Mouse (Mus musculus) intestine, embryonic 16.5 days (tissue): ENCODE results near the gene Ank3. TPM values are rescaled to one million over a fixed set of nuclear protein-coding genes. Genes with fewer than 3 reads are reported as not detected.

Experiments
- ATAC-seq: fragments of 200-750 bp; cut with Nextera tagmentation; 2 replicates; pipeline ENCODE4 v1.8.0; 2017; ENCODE audit warnings: moderate TSS enrichment, moderate library complexity
- H3K27ac ChIP-seq: fragments of 300-500 bp; sonication (generic); 2 replicates; pipeline ENCODE4 v1.5.1; 2014; ENCODE audit warnings: mild to moderate bottlenecking, low read length
- H3K27me3 ChIP-seq: fragments of 300-500 bp; sonication (generic); replicated peaks from 2 replicates; pipeline ENCODE4 v1.6.1; 2014; ENCODE audit warnings: low read length, control low read depth, mixed read lengths; ENCODE audit not compliant: control insufficient read depth, insufficient read depth
- H3K36me3 ChIP-seq: fragments of 300-500 bp; sonication (generic); 2 replicates; pipeline ENCODE4 v1.6.1; 2014; ENCODE audit warnings: low read length, control low read depth; ENCODE audit not compliant: control insufficient read depth, insufficient read depth
- H3K4me1 ChIP-seq: fragments of 300-500 bp; sonication (generic); 2 replicates; pipeline ENCODE4 v1.6.1; 2014; ENCODE audit warnings: low read length, control low read depth, mixed read lengths; ENCODE audit not compliant: control insufficient read depth, insufficient read depth
- H3K4me2 ChIP-seq: fragments of 300-500 bp; sonication (generic); 2 replicates; pipeline ENCODE4 v1.6.1; 2014; ENCODE audit warnings: low read depth, low read length, control low read depth
- H3K4me3 ChIP-seq: fragments of 300-500 bp; sonication (generic); 2 replicates; pipeline ENCODE4 v1.5.1; 2014; ENCODE audit warnings: mild to moderate bottlenecking, low read length
- H3K9ac ChIP-seq: fragments of 300-500 bp; sonication (generic); 2 replicates; pipeline ENCODE4 v1.6.1; 2014; ENCODE audit warnings: low read depth, low read length
- H3K9me3 ChIP-seq: fragments of 300-500 bp; sonication (generic); 2 replicates; pipeline ENCODE4 v1.6.1; 2016; ENCODE audit warnings: low read length, control low read depth; ENCODE audit not compliant: control insufficient read depth
- WGBS: fragments of 180-500 bp; shearing (Covaris S2); extraction: QIAGEN DNeasy Blood & Tissue Kit; methylation state at CpG from one replicate; pipeline ENCODE4 v1.1.7; 2014; 5-methylcytosine and 5-hydroxymethylcytosine counted together
- polyA plus RNA-seq: library from polyadenylated mRNA; unstranded; fragments of >200 nt; fragmentation: Nextera tagmentation; extraction: Ambion mirVana; gene quantifications from 2 replicates; pipeline ENCODE4 v1.2.1, GENCODE M21; 2015

Ank3 gene
- polyA plus RNA-seq, 1 experiment from 2014 or later, result 21.7 TPM

GRCm38 (mm10) chr10:69453531-69453930 is 55.0 kb downstream of the Ank3 start:
- H3K4me1 ChIP-seq, result peaks cover 4% of the 10 kb centered on the region; the same call in 1 of the 2 replicates
- H3K9ac ChIP-seq, result no peak overlapping the region
- H3K9me3 ChIP-seq, result no peaks in the 10 kb centered on the region
- no peak for ATAC-seq
- no peak overlapping the region for H3K4me3 ChIP-seq
- 88% methylated on average over 6 of the region's 6 CpGs for WGBS
- H3K36me3 ChIP-seq, result no peaks in the 10 kb centered on the region
- no peak overlapping the region for H3K4me2 ChIP-seq
- no peaks in the 10 kb centered on the region for H3K27me3 ChIP-seq
- no peak overlapping the region for H3K27ac ChIP-seq

GRCm38 (mm10) chr10:69454480-69454879 is 55.9 kb downstream of the Ank3 start:
- H3K36me3 ChIP-seq, result no peaks in the 10 kb centered on the region
- no peak overlapping the region for H3K27ac ChIP-seq
- WGBS, result 70% methylated on average over 7 of the region's 7 CpGs
- no peak overlapping the region for H3K4me2 ChIP-seq
- ATAC-seq, result no peak
- no peaks in the 10 kb centered on the region for H3K27me3 ChIP-seq
- no peaks in the 10 kb centered on the region for H3K9me3 ChIP-seq
- H3K9ac ChIP-seq, result no peak overlapping the region
- peaks cover 4% of the 10 kb centered on the region; the same call in 1 of the 2 replicates for H3K4me1 ChIP-seq
- no peak overlapping the region for H3K4me3 ChIP-seq

GRCm38 (mm10) chr10:69464826-69465225 is 66.3 kb downstream of the Ank3 start:
- Histone ChIP-seq H3K4me3 (no peak overlapping the region), H3K4me1 (no peaks in the 10 kb centered on the region), H3K4me2 (no peak overlapping the region), H3K9ac (no peak overlapping the region), H3K9me3 (no peaks in the 10 kb centered on the region), H3K27ac (no peak overlapping the region), H3K36me3 (no peaks in the 10 kb centered on the region), H3K27me3 (no peaks in the 10 kb centered on the region)
- ATAC-seq, result no peak
- WGBS, result 47% methylated on average over 4 of the region's 4 CpGs

GRCm38 (mm10) chr10:69465558-69466200 is 67.1 kb downstream of the Ank3 start:
- Histone ChIP-seq H3K9ac (no peak overlapping the region), H3K4me2 (no peak overlapping the region), H3K4me3 (no peak overlapping the region), H3K9me3 (no peaks in the 10 kb centered on the region), H3K27me3 (no peaks in the 10 kb centered on the region), H3K4me1 (no peaks in the 10 kb centered on the region), H3K27ac (no peak overlapping the region), H3K36me3 (no peaks in the 10 kb centered on the region)
- 67% methylated on average over 11 of the region's 11 CpGs for WGBS
- ATAC-seq, result no peak

- H3K36me3 ChIP-seq, result no peaks in the 10 kb centered on the region
- no peak overlapping the region for H3K9ac ChIP-seq
- H3K4me3 ChIP-seq, result no peak overlapping the region
- H3K4me2 ChIP-seq, result no peak overlapping the region
- no peaks in the 10 kb centered on the region for H3K9me3 ChIP-seq
- H3K27me3 ChIP-seq, result no peaks in the 10 kb centered on the region
- no peaks in the 10 kb centered on the region for H3K4me1 ChIP-seq
- ATAC-seq, result no peak
- 70% methylated on average over 2 of the region's 2 CpGs for WGBS
- H3K27ac ChIP-seq, result no peak overlapping the region
Observed at GRCm38 (mm10) chr10:69466201-69466585, 67.6 kb downstream of the Ank3 start.

DNA sequence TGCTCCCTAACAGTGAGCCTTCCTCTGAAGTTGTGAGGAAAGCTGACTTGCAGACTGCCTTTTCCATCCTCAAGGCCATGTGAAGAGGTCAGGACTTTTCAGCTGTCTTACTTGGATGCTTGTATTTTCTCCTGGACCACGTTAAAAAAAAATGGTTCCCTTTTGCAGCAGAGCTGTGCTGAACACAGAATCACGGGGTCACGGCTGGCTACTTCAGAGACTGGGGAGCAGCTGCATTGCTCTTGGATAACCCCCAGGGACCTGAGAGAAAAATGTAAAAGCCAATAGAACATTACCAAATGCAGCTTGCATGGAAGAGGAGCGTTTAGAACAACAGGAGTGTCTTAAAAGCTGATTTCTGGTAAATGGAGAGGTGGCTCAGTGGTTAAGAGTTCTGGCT is 68.0 kb downstream of the Ank3 start:
- no peak overlapping the region for H3K27ac ChIP-seq
- H3K9me3 ChIP-seq, result no peaks in the 10 kb centered on the region
- H3K4me2 ChIP-seq, result no peak overlapping the region
- no peaks in the 10 kb centered on the region for H3K4me1 ChIP-seq
- 61% methylated on average over 4 of the region's 4 CpGs for WGBS
- no peak overlapping the region for H3K4me3 ChIP-seq
- no peaks in the 10 kb centered on the region for H3K27me3 ChIP-seq
- no peak overlapping the region for H3K9ac ChIP-seq
- H3K36me3 ChIP-seq, result no peaks in the 10 kb centered on the region
- ATAC-seq, result no peak

- H3K27me3 ChIP-seq, result no peaks in the 10 kb centered on the region
- ATAC-seq, result no peak
- H3K27ac ChIP-seq, result no peak overlapping the region
- no peak overlapping the region for H3K4me2 ChIP-seq
- no peaks in the 10 kb centered on the region for H3K9me3 ChIP-seq
- WGBS, result 72% methylated on average over 2 of the region's 2 CpGs
- H3K4me3 ChIP-seq, result no peak overlapping the region
- no peaks in the 10 kb centered on the region for H3K4me1 ChIP-seq
- no peak overlapping the region for H3K9ac ChIP-seq
- no peaks in the 10 kb centered on the region for H3K36me3 ChIP-seq
Observed at GRCm38 (mm10) chr10:69467182-69467581, 68.6 kb downstream of the Ank3 start.

- ATAC-seq, result no peak
- Histone ChIP-seq H3K36me3 (no peaks in the 10 kb centered on the region), H3K27me3 (no peaks in the 10 kb centered on the region), H3K9ac (no peak overlapping the region), H3K4me3 (no peak overlapping the region), H3K27ac (no peak overlapping the region), H3K4me1 (no peaks in the 10 kb centered on the region), H3K9me3 (no peaks in the 10 kb centered on the region), H3K4me2 (no peak overlapping the region)
- WGBS, result 77% methylated on average over 4 of the region's 4 CpGs
Observed at GRCm38 (mm10) chr10:69471841-69472240, 73.3 kb downstream of the Ank3 start.

GRCm38 (mm10) chr10:69476871-69477270 is 78.3 kb downstream of the Ank3 start:
- Histone ChIP-seq H3K9me3 (no peaks in the 10 kb centered on the region), H3K4me2 (no peak overlapping the region), H3K4me1 (no peaks in the 10 kb centered on the region), H3K27me3 (no peaks in the 10 kb centered on the region), H3K27ac (no peak overlapping the region), H3K4me3 (no peak overlapping the region), H3K9ac (no peak overlapping the region), H3K36me3 (no peaks in the 10 kb centered on the region)
- 33% methylated on average over 1 of the region's 1 CpGs for WGBS
- ATAC-seq, result no peak

GRCm38 (mm10) chr10:69477656-69478055 is 79.1 kb downstream of the Ank3 start:
- H3K27ac ChIP-seq, result no peak overlapping the region
- H3K27me3 ChIP-seq, result no peaks in the 10 kb centered on the region
- no peaks in the 10 kb centered on the region for H3K4me1 ChIP-seq
- H3K4me2 ChIP-seq, result no peak overlapping the region
- no peaks in the 10 kb centered on the region for H3K9me3 ChIP-seq
- H3K4me3 ChIP-seq, result no peak overlapping the region
- H3K36me3 ChIP-seq, result no peaks in the 10 kb centered on the region
- no peak for ATAC-seq
- 50% methylated on average over 2 of the region's 2 CpGs for WGBS
- no peak overlapping the region for H3K9ac ChIP-seq
